Mouse (Mus musculus) kidney, adult 2 months (tissue): ENCODE results near the gene Dnaic1. TPM values are rescaled to one million over a fixed set of nuclear protein-coding genes. Genes with fewer than 3 reads are reported as not detected.

Source experiments
- DNase-seq: peaks from one replicate; pipeline ENCODE4 v3.0.0; 2021
- H3K27ac ChIP-seq: fragments of 200-500 bp; 2 replicates; pipeline ENCODE4 v1.5.1; 2012; ENCODE audit warnings: low read depth, low read length, control low read depth, inconsistent platforms; ENCODE audit not compliant: insufficient read depth
- H3K27me3 ChIP-seq: fragments of 200-500 bp; replicated peaks from 2 replicates; pipeline ENCODE4 v1.6.1; 2012; ENCODE audit warnings: mild to moderate bottlenecking, moderate library complexity, low read length, inconsistent platforms; ENCODE audit not compliant: control insufficient read depth, insufficient read depth
- H3K36me3 ChIP-seq: fragments of 200-500 bp; 2 replicates; pipeline ENCODE4 v1.6.1; 2012; ENCODE audit warnings: mild to moderate bottlenecking, moderate library complexity, low read length, inconsistent platforms; ENCODE audit not compliant: control insufficient read depth, insufficient read depth
- H3K4me1 ChIP-seq: fragments of 200-500 bp; 2 replicates; pipeline ENCODE4 v1.6.1; 2011; ENCODE audit warnings: low read length; ENCODE audit not compliant: control insufficient read depth, insufficient read depth
- H3K4me3 ChIP-seq: fragments of 200-500 bp; 2 replicates; pipeline ENCODE4 v1.5.1; 2011; ENCODE audit warnings: mild to moderate bottlenecking, low read depth, low read length, control low read depth; ENCODE audit not compliant: insufficient read depth
- CTCF ChIP-seq: fragments of 200-500 bp; conservative IDR thresholded peaks from 2 replicates; pipeline ENCODE4 v1.5.1; 2011; ENCODE audit warnings: low read depth, mild to moderate bottlenecking, control low read depth, low read length, moderate library complexity, mixed read lengths; ENCODE audit not compliant: insufficient read depth, insufficient read length
- POLR2A ChIP-seq: fragments of 200-500 bp; IDR thresholded peaks from one replicate; pipeline ENCODE4 v1.6.1; 2011; ENCODE audit warnings: low read depth, low read length, control low read depth
- WGBS: fragments of 180-500 bp; shearing (Covaris S2); methylation state at CpG from one replicate; pipeline ENCODE4 v1.1.7; 2018; 5-methylcytosine and 5-hydroxymethylcytosine counted together
- polyA plus RNA-seq: library from polyadenylated mRNA; depleted of rRNA; stranded (reverse); fragments of >200 nt; gene quantifications from 2 replicates; pipeline ENCODE4 v1.2.3, GENCODE M21; 2012

Gene Dnaic1
- polyA plus RNA-seq, 1 experiment = 0.92 TPM

- whole genome bisulfite sequencing = 67% methylated on average over 13 of the region's 13 CpGs
- H3K36me3 ChIP-seq = no peaks in the 10 kb centered on the region
Measured at GRCm38 (mm10) chr4:41527076-41527475, 42.5 kb upstream of the Dnaic1 start.

GRCm38 (mm10) chr4:41527996-41528395 lies 41.6 kb upstream of the Dnaic1 start:
- Histone ChIP-seq H3K4me3 (no peak overlapping the region), H3K4me1 (peaks cover 3% of the 10 kb centered on the region), H3K27me3 (no peaks in the 10 kb centered on the region), H3K36me3 (no peaks in the 10 kb centered on the region), H3K27ac (no peak overlapping the region)
- 22% methylated on average over 8 of the region's 8 CpGs for WGBS
- no peak for TF ChIP-seq POLR2A
- no peak for TF ChIP-seq CTCF
- peak; percentile 92 for DNase-seq

More at GRCm38 (mm10) chr4:41527076-41527475, 42.5 kb upstream of the Dnaic1 start:
- DNase-seq = no peak
- H3K4me1 ChIP-seq = peaks cover 3% of the 10 kb centered on the region
- TF ChIP-seq CTCF (no peak), POLR2A (no peak)
- H3K27ac ChIP-seq = no peak overlapping the region
- H3K4me3 ChIP-seq = no peak overlapping the region
- H3K27me3 ChIP-seq = no peaks in the 10 kb centered on the region

GRCm38 (mm10) chr4:41532420-41532819 lies 37.2 kb upstream of the Dnaic1 start:
- peaks cover 3% of the 10 kb centered on the region for H3K4me1 ChIP-seq
- no peak overlapping the region for H3K27ac ChIP-seq
- H3K36me3 ChIP-seq = no peaks in the 10 kb centered on the region
- 36% methylated on average over 6 of the region's 6 CpGs for WGBS
- TF ChIP-seq CTCF (no peak), POLR2A (no peak)
- DNase-seq = no peak
- H3K27me3 ChIP-seq = no peaks in the 10 kb centered on the region
- H3K4me3 ChIP-seq = no peak overlapping the region

GRCm38 (mm10) chr4:41534866-41535265 lies 34.7 kb upstream of the Dnaic1 start:
- TF ChIP-seq CTCF (no peak), POLR2A (no peak)
- 83% methylated on average over 5 of the region's 5 CpGs for WGBS
- DNase-seq = no peak
- Histone ChIP-seq H3K27me3 (no peaks in the 10 kb centered on the region), H3K36me3 (no peaks in the 10 kb centered on the region), H3K4me1 (no peaks in the 10 kb centered on the region), H3K4me3 (no peak overlapping the region), H3K27ac (no peak overlapping the region)

GRCm38 (mm10) chr4:41542136-41542535 lies 27.4 kb upstream of the Dnaic1 start:
- TF ChIP-seq CTCF = no peak
- no peak for TF ChIP-seq POLR2A
- Histone ChIP-seq H3K4me3 (no peak overlapping the region), H3K27me3 (no peaks in the 10 kb centered on the region), H3K36me3 (no peaks in the 10 kb centered on the region), H3K4me1 (no peaks in the 10 kb centered on the region), H3K27ac (no peak overlapping the region)
- 76% methylated on average over 8 of the region's 8 CpGs for WGBS
- DNase-seq = no peak

GRCm38 (mm10) chr4:41545985-41546384 lies 23.6 kb upstream of the Dnaic1 start:
- Histone ChIP-seq H3K27ac (no peak overlapping the region), H3K4me1 (no peaks in the 10 kb centered on the region), H3K36me3 (no peaks in the 10 kb centered on the region), H3K4me3 (no peak overlapping the region), H3K27me3 (no peaks in the 10 kb centered on the region)
- TF ChIP-seq POLR2A (no peak), CTCF (no peak)
- peak; percentile 37 for DNase-seq
- WGBS = 22% methylated on average over 8 of the region's 8 CpGs

- Histone ChIP-seq H3K36me3 (no peaks in the 10 kb centered on the region), H3K27ac (no peak overlapping the region), H3K4me3 (no peak overlapping the region), H3K4me1 (no peaks in the 10 kb centered on the region), H3K27me3 (no peaks in the 10 kb centered on the region)
- no peak for DNase-seq
- 93% methylated on average over 1 of the region's 1 CpGs for WGBS
- TF ChIP-seq CTCF (no peak), POLR2A (no peak)
Measured at GRCm38 (mm10) chr4:41547086-41547485, 22.5 kb upstream of the Dnaic1 start.

- DNase-seq = peak; percentile 90
- Histone ChIP-seq H3K27ac (no peak overlapping the region), H3K4me3 (no peak overlapping the region), H3K4me1 (peaks cover 8% of the 10 kb centered on the region), H3K27me3 (no peaks in the 10 kb centered on the region), H3K36me3 (no peaks in the 10 kb centered on the region)
- whole genome bisulfite sequencing = 38% methylated on average over 6 of the region's 6 CpGs
- TF ChIP-seq CTCF = peak; percentile 91
- TF ChIP-seq POLR2A = no peak
Measured at GRCm38 (mm10) chr4:41552529-41552928, 17.0 kb upstream of the Dnaic1 start.
